Mouse (Mus musculus): ENCODE measurements around the gene Stab1.

DNA sequence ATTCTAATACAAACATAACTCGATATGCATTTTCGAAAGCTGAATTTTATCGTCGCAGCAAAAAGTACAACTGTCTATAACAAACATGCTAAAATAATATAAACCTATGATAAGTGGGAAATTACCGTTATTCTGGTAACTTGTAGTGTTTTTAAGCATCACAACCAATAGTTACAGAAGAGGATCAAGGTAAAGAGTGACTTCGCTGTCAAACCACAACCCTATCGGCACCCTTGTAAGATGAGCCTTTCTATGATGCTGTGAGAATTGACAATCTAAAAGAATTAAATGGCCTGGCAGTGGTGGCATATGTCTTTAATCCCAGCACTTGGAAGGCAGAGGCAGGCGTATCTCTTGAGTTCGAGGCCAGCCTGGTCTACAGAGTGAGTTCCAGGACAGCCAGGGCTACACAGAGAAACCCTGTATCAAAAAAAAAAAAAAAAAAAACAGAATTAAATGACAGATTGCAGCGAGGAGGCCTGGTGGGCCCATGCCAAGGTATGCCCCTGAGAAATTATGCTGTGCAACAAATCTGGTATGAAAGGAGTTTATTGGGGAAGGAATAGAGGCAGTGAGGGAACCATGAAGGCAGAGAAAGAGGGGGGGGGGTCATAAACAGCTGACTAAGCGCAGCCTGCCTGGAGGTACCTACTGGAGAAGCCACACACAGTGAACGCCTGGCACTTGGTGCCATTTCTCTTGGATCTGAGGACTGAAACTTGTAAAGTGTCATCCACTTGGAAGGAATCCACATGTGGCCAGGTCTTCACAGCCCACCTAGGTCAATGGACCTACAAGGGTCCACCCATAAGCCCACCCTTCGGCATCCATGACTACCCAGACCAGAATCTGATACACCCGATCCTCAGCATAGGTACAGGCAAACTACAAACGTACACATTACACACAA, 38.9 kb downstream of the Stab1 start:
- TF ChIP-seq POLR2A (IDR thresholded peaks at IDR 0.05; ENCODE audit: extremely low read depth, insufficient read depth, low read length) = no peak
- TF ChIP-seq CTCF (IDR thresholded peaks at IDR 0.05; ENCODE audit: extremely low read depth, insufficient read depth, low read length) = no peak

Data from cortical plate, adult 2 months (tissue).